Mouse (Mus musculus) MEL (cell line): ENCODE data around the gene Olfr1026. TPM values are rescaled to one million over a fixed set of nuclear protein-coding genes. Genes with fewer than 3 reads are reported as not detected.

ENCODE experiments used
- DNase-seq: peaks from one replicate; pipeline ENCODE4 v3.0.0; 2011; ENCODE audit warnings: low read depth, low spot score
- H3K27ac ChIP-seq: 2 replicates; pipeline ENCODE4 v1.5.1; 2012; ENCODE audit warnings: low read depth, mild to moderate bottlenecking, control low read depth, low read length, moderate library complexity; ENCODE audit not compliant: control insufficient read depth
- H3K27me3 ChIP-seq, 2 experiments: fragments of 150-350 bp in 1 of 2; sonication (generic) in 1 of 2; 2 replicates each; pipeline ENCODE4 v1.6.1; 2012; ENCODE audit warnings: low read length in 2 of 2, mild to moderate bottlenecking in 2 of 2, improper control_type of control experiment in 1 of 2, moderate library complexity in 1 of 2; ENCODE audit not compliant: insufficient read depth in 2 of 2, control insufficient read depth in 1 of 2
- H3K36me3 ChIP-seq, 2 experiments: 2 replicates each; pipeline ENCODE4 v1.6.1; 2012 to 2014; ENCODE audit warnings: low read length in 2 of 2, improper control_type of control experiment in 1 of 2, inconsistent platforms in 1 of 2, mild to moderate bottlenecking in 1 of 2; ENCODE audit not compliant: insufficient read depth in 2 of 2, control insufficient read depth in 1 of 2
- H3K4me1 ChIP-seq, 2 experiments: fragments of 150-350 bp in 1 of 2; sonication (generic) in 1 of 2; 2 replicates each; pipeline ENCODE4 v1.6.1; 2012; ENCODE audit warnings: low read length in 2 of 2, improper control_type of control experiment in 1 of 2, mild to moderate bottlenecking in 1 of 2; ENCODE audit not compliant: insufficient read depth in 2 of 2, control insufficient read depth in 1 of 2
- H3K4me3 ChIP-seq, 2 experiments: fragments of 150-350 bp in 1 of 2; sonication (generic) in 1 of 2; 2 replicates each; pipeline ENCODE4 v1.5.1; 2012; ENCODE audit warnings: low read depth in 2 of 2, low read length in 2 of 2, mild to moderate bottlenecking in 2 of 2, moderate library complexity in 2 of 2, control low read depth in 1 of 2, improper control_type of control experiment in 1 of 2; ENCODE audit not compliant: control insufficient read depth in 1 of 2, insufficient read depth in 1 of 2
- H3K79me2 ChIP-seq: 2 replicates; pipeline ENCODE4 v1.6.1; 2012; ENCODE audit warnings: mild to moderate bottlenecking, low read length, moderate library complexity; ENCODE audit not compliant: control insufficient read depth, poor library complexity, insufficient read depth
- H3K9ac ChIP-seq: 2 replicates; pipeline ENCODE4 v1.6.1; 2012; ENCODE audit warnings: low read depth, mild to moderate bottlenecking, control low read depth, low read length, moderate library complexity; ENCODE audit not compliant: control insufficient read depth, poor library complexity, severe bottlenecking
- H3K9me3 ChIP-seq: fragments of 150-350 bp; sonication (generic); replicated peaks from 2 replicates; pipeline ENCODE4 v1.6.1; 2012; ENCODE audit warnings: mild to moderate bottlenecking, low read length, improper control_type of control experiment, moderate library complexity; ENCODE audit not compliant: insufficient read depth
- CTCF ChIP-seq, 3 experiments: IDR thresholded peaks in 2 of 3; conservative IDR thresholded peaks in 1 of 3; 2 replicates each; pipeline ENCODE4 v1.5.1; 2011 to 2012; ENCODE audit warnings: low read length in 3 of 3, low read depth in 2 of 3, mild to moderate bottlenecking in 2 of 3, improper control_type of control experiment in 1 of 3, inconsistent platforms in 1 of 3, mixed read lengths in 1 of 3, moderate library complexity in 1 of 3; ENCODE audit not compliant: control insufficient read depth in 1 of 3, insufficient read depth in 1 of 3, poor library complexity in 1 of 3, severe bottlenecking in 1 of 3
- ELF1 ChIP-seq: IDR thresholded peaks from 2 replicates; pipeline ENCODE4 v1.6.1; 2014; ENCODE audit warnings: low read depth, mild to moderate bottlenecking, inconsistent platforms, low read length, improper control_type of control experiment, moderate library complexity
- HCFC1 ChIP-seq: IDR thresholded peaks from 2 replicates; pipeline ENCODE4 v1.6.1; 2012; ENCODE audit warnings: low read depth, mild to moderate bottlenecking, inconsistent platforms, low read length, improper control_type of control experiment, moderate library complexity
- JUND ChIP-seq: IDR thresholded peaks from 2 replicates; pipeline ENCODE4 v1.6.1; 2011; ENCODE audit warnings: low read depth, mild to moderate bottlenecking, improper control_type of control experiment, low read length
- MAFK ChIP-seq: IDR thresholded peaks from 2 replicates; pipeline ENCODE4 v1.6.1; 2011; ENCODE audit warnings: low read depth, mild to moderate bottlenecking, low read length, improper control_type of control experiment, borderline replicate concordance
- MAZ ChIP-seq: IDR thresholded peaks from 2 replicates; pipeline ENCODE4 v1.6.1; 2012; ENCODE audit warnings: low read depth, mild to moderate bottlenecking, inconsistent platforms, low read length, improper control_type of control experiment
- MXI1 ChIP-seq: IDR thresholded peaks from 2 replicates; pipeline ENCODE4 v1.6.1; 2011; ENCODE audit warnings: mild to moderate bottlenecking, low read depth, low read length, improper control_type of control experiment
- NELFE ChIP-seq: IDR thresholded peaks from 2 replicates; pipeline ENCODE4 v1.6.1; 2011; ENCODE audit warnings: low read depth, low read length, improper control_type of control experiment
- POLR2AphosphoS2 ChIP-seq: IDR thresholded peaks from 2 replicates; pipeline ENCODE4 v1.6.1; 2011; ENCODE audit warnings: low read length, improper control_type of control experiment
- RAD21 ChIP-seq: IDR thresholded peaks from 2 replicates; pipeline ENCODE4 v1.6.1; 2011; ENCODE audit warnings: mild to moderate bottlenecking, low read depth, low read length, improper control_type of control experiment
- RCOR1 ChIP-seq: IDR thresholded peaks from 2 replicates; pipeline ENCODE4 v1.6.1; 2012; ENCODE audit warnings: low read depth, mild to moderate bottlenecking, inconsistent platforms, low read length, improper control_type of control experiment
- SMC3 ChIP-seq: IDR thresholded peaks from 2 replicates; pipeline ENCODE4 v1.6.1; 2011; ENCODE audit warnings: low read depth, low read length, improper control_type of control experiment
- TAL1 ChIP-seq: IDR thresholded peaks from 2 replicates; pipeline ENCODE4 v1.6.1; 2012; ENCODE audit warnings: mild to moderate bottlenecking, inconsistent platforms, low read length, moderate library complexity, mixed read lengths
- TCF12 ChIP-seq: IDR thresholded peaks from 2 replicates; pipeline ENCODE4 v1.6.1; 2014; ENCODE audit warnings: low read depth, mild to moderate bottlenecking, inconsistent platforms, low read length, improper control_type of control experiment, moderate library complexity
- USF1 ChIP-seq: IDR thresholded peaks from 2 replicates; pipeline ENCODE4 v1.6.1; 2014; ENCODE audit warnings: low read depth, mild to moderate bottlenecking, inconsistent platforms, low read length, improper control_type of control experiment, moderate library complexity
- ZC3H11A ChIP-seq: IDR thresholded peaks from 2 replicates; pipeline ENCODE4 v1.6.1; 2012; ENCODE audit warnings: low read depth, mild to moderate bottlenecking, inconsistent platforms, low read length, improper control_type of control experiment
- ZKSCAN1 ChIP-seq: IDR thresholded peaks from 2 replicates; pipeline ENCODE4 v1.6.1; 2012; ENCODE audit warnings: low read depth, mild to moderate bottlenecking, inconsistent platforms, low read length, improper control_type of control experiment, moderate library complexity
- ZMIZ1 ChIP-seq: IDR thresholded peaks from 2 replicates; pipeline ENCODE4 v1.6.1; 2012; ENCODE audit warnings: low read depth, mild to moderate bottlenecking, inconsistent platforms, low read length, improper control_type of control experiment, moderate library complexity
- ZNF384 ChIP-seq: IDR thresholded peaks from 2 replicates; pipeline ENCODE4 v1.6.1; 2012; ENCODE audit warnings: low read depth, mild to moderate bottlenecking, inconsistent platforms, low read length, improper control_type of control experiment
- polyA plus RNA-seq, 2 experiments: library from polyadenylated mRNA; stranded (reverse) in 1 of 2; unstranded in 1 of 2; fragments of >175 nt in 1 of 2; fragments of >200 nt in 1 of 2; gene quantifications; 2 replicates each; pipeline versions ENCODE4 v1.2.1 to v1.2.4; 2012; ENCODE audit warnings: low replicate concordance in 2 of 2, low read depth in 1 of 2; ENCODE audit not compliant: insufficient read length in 2 of 2, insufficient read depth in 1 of 2, missing spikeins in 1 of 2
- total RNA-seq: library from RNA; depleted of rRNA; stranded (reverse); fragments of 300-350 nt; gene quantifications from 2 replicates; pipeline ENCODE4 v1.2.3, GENCODE M21; 2012; rRNA removed

Olfr1026 gene
- total RNA-seq, result not detected in 2 replicates
- not detected for polyA plus RNA-seq

- H3K9me3 ChIP-seq, result no peaks in the 10 kb centered on the region
- no peak for DNase-seq
- no peaks in the 10 kb centered on the region for H3K36me3 ChIP-seq
- H3K27ac ChIP-seq, result no peak within 1 kb of the TSS
- no peak within 1 kb of the TSS for H3K4me3 ChIP-seq
- no peaks in the 10 kb centered on the region for H3K79me2 ChIP-seq
- H3K9ac ChIP-seq, result no peak within 1 kb of the TSS
- H3K4me1 ChIP-seq, result no peaks in the 10 kb centered on the region
- TF ChIP-seq HCFC1 (no peak), NELFE (no peak), USF1 (no peak), ELF1 (no peak), TCF12 (no peak), ZKSCAN1 (no peak), MAFK (no peak), POLR2AphosphoS2 (no peak), MAZ (no peak), ZC3H11A (no peak), MXI1 (no peak), SMC3 (no peak), JUND (no peak), CTCF (IDR thresholded peaks at IDR 0.05 in 2 of 3, conservative IDR thresholded peaks at IDR 0.05 in 1 of 3; ENCODE audit: control insufficient read depth in 1 of 3, insufficient read depth in 1 of 3, low read depth in 2 of 3, low read length in 3 of 3, poor library complexity in 1 of 3, severe bottlenecking in 1 of 3) (no peak), ZMIZ1 (no peak), ZNF384 (no peak), RCOR1 (no peak)
- no peaks in the 10 kb centered on the region for H3K27me3 ChIP-seq
Observed at GRCm38 (mm10) chr2:85921258-85921657, at the start of gene Olfr1026. Gene Olfr1026 (plus strand): TSS chr2:85921558.

GRCm38 (mm10) chr2:85885340-85885739 is 36.0 kb upstream of the Olfr1026 start, which contains the start of gene Olfr1023:
Gene Olfr1023 (plus strand): TSS chr2:85885640.
- H3K27ac ChIP-seq, result no peak within 1 kb of the TSS

More at GRCm38 (mm10) chr2:85885340-85885739, 36.0 kb upstream of the Olfr1026 start, which contains the start of gene Olfr1023:
- Histone ChIP-seq H3K4me1 (no peaks in the 10 kb centered on the region), H3K36me3 (no peaks in the 10 kb centered on the region), H3K4me3 (no peak within 1 kb of the TSS), H3K27me3 (no peaks in the 10 kb centered on the region), H3K9ac (no peak within 1 kb of the TSS), H3K9me3 (no peaks in the 10 kb centered on the region), H3K79me2 (no peaks in the 10 kb centered on the region)
- no peak for TF ChIP-seq NELFE
- TF ChIP-seq TCF12, result no peak
- no peak for TF ChIP-seq TAL1
- no peak for TF ChIP-seq HCFC1
- no peak for TF ChIP-seq RAD21
- no peak for DNase-seq
